Mouse (Mus musculus) liver, embryonic 16.5 days (tissue): ENCODE results near the gene Cers6. TPM values are rescaled to one million over a fixed set of nuclear protein-coding genes. Genes with fewer than 3 reads are reported as not detected.

Experiments used
- ATAC-seq: fragments of 200-750 bp; cut with Nextera tagmentation; 2 replicates; pipeline ENCODE4 v1.8.0; 2017; ENCODE audit warnings: low read depth, mild to moderate bottlenecking, moderate number of reproducible peaks, moderate library complexity
- H3K27ac ChIP-seq: fragments of 300-500 bp; sonication (generic); 2 replicates; pipeline ENCODE4 v1.5.1; 2014; ENCODE audit warnings: mild to moderate bottlenecking, low read length
- H3K27me3 ChIP-seq: fragments of 300-500 bp; sonication (generic); 2 replicates; pipeline ENCODE4 v1.6.1; 2014; ENCODE audit warnings: low read depth, low read length, mixed read lengths; ENCODE audit not compliant: control insufficient read depth, insufficient read depth
- H3K36me3 ChIP-seq: fragments of 300-500 bp; sonication (generic); 2 replicates; pipeline ENCODE4 v1.6.1; 2014; ENCODE audit warnings: mild to moderate bottlenecking; ENCODE audit not compliant: control insufficient read depth, insufficient read depth
- H3K4me1 ChIP-seq: fragments of 300-500 bp; sonication (generic); 2 replicates; pipeline ENCODE4 v1.6.1; 2014; ENCODE audit warnings: low read depth, low read length, mixed read lengths; ENCODE audit not compliant: control insufficient read depth
- H3K4me2 ChIP-seq: fragments of 300-500 bp; sonication (generic); 2 replicates; pipeline ENCODE4 v1.6.1; 2014; ENCODE audit warnings: low read depth, low read length, mixed read lengths
- H3K4me3 ChIP-seq: fragments of 300-500 bp; sonication (generic); 2 replicates; pipeline ENCODE4 v1.5.1; 2014; ENCODE audit warnings: low read depth, mild to moderate bottlenecking, low read length
- H3K9ac ChIP-seq: fragments of 300-500 bp; sonication (generic); 2 replicates; pipeline ENCODE4 v1.6.1; 2014; ENCODE audit warnings: low read depth, low read length
- H3K9me3 ChIP-seq: fragments of 300-500 bp; sonication (generic); replicated peaks from 2 replicates; pipeline ENCODE4 v1.6.1; 2016; ENCODE audit warnings: low read length; ENCODE audit not compliant: control insufficient read depth
- WGBS: fragments of 180-500 bp; shearing (Covaris S2); extraction: QIAGEN DNeasy Blood & Tissue Kit; methylation state at CpG from one replicate; pipeline ENCODE4 v1.1.7; 2014; ENCODE audit not compliant: insufficient replicate concordance; 5-methylcytosine and 5-hydroxymethylcytosine counted together
- polyA plus RNA-seq: library from polyadenylated mRNA; unstranded; fragments of >200 nt; fragmentation: Nextera tagmentation; extraction: Ambion mirVana; gene quantifications from 2 replicates; pipeline ENCODE4 v1.2.1, GENCODE M21; 2015

The Cers6 gene
- polyA plus RNA-seq, 1 experiment from 2014 or later, result 10.7 TPM

- Histone ChIP-seq H3K4me3 (no peak overlapping the region), H3K9me3 (no peaks in the 10 kb centered on the region), H3K27me3 (no peaks in the 10 kb centered on the region), H3K4me1 (no peaks in the 10 kb centered on the region), H3K4me2 (no peak overlapping the region), H3K27ac (no peak overlapping the region), H3K9ac (no peak overlapping the region), H3K36me3 (no peaks in the 10 kb centered on the region)
- 56% methylated on average over 4 of the region's 4 CpGs for WGBS
- ATAC-seq, result 0 out of 2 replicates have a peak, but pooled peaks have one; percentile 16
Measured at GRCm38 (mm10) chr2:69043431-69044118, 182.3 kb downstream of the Cers6 start.

DNA sequence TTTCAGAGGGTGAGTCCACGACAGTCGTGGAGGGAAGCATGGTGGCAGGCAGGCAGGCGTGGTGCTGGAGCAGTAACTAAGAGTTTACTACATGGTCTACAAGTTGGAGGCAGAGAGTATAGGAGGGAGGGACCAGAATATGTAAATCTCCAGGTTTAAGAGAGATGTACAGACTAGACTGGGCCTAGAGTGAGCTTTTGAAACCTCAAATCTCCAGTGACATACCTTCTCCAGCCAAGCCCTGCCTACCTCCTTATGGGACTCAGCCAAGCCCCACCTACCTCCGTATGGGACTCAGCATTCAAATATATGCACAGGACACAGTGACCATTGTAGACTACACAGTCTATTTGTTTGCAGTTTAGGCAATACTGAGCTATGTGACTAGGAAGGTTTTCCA is 184.7 kb downstream of the Cers6 start:
- WGBS, result 67% methylated on average over 4 of the region's 4 CpGs
- H3K9me3 ChIP-seq, result no peaks in the 10 kb centered on the region
- no peaks in the 10 kb centered on the region for H3K27me3 ChIP-seq
- no peak overlapping the region for H3K4me3 ChIP-seq
- no peak overlapping the region for H3K27ac ChIP-seq
- ATAC-seq, result no peak
- H3K9ac ChIP-seq, result no peak overlapping the region
- no peak overlapping the region for H3K4me2 ChIP-seq
- H3K4me1 ChIP-seq, result no peaks in the 10 kb centered on the region
- H3K36me3 ChIP-seq, result no peaks in the 10 kb centered on the region

- 42% methylated on average over 7 of the region's 7 CpGs for WGBS
- no peaks in the 10 kb centered on the region for H3K36me3 ChIP-seq
- H3K27ac ChIP-seq, result no peak overlapping the region
- H3K4me1 ChIP-seq, result no peaks in the 10 kb centered on the region; the same call in 1 of the 2 replicates
- no peaks in the 10 kb centered on the region for H3K9me3 ChIP-seq
- H3K4me2 ChIP-seq, result no peak overlapping the region
- H3K9ac ChIP-seq, result no peak overlapping the region
- no peak for ATAC-seq
- H3K27me3 ChIP-seq, result no peaks in the 10 kb centered on the region
- H3K4me3 ChIP-seq, result no peak overlapping the region
Measured at GRCm38 (mm10) chr2:69047297-69047696, 186.1 kb downstream of the Cers6 start.

- Histone ChIP-seq H3K36me3 (no peaks in the 10 kb centered on the region), H3K9me3 (no peaks in the 10 kb centered on the region), H3K4me1 (no peaks in the 10 kb centered on the region; the same call in 1 of the 2 replicates), H3K27ac (no peak overlapping the region), H3K4me3 (no peak overlapping the region), H3K27me3 (no peaks in the 10 kb centered on the region), H3K9ac (no peak overlapping the region), H3K4me2 (no peak overlapping the region)
- no peak for ATAC-seq
- WGBS, result 80% methylated on average over 3 of the region's 3 CpGs
Measured at GRCm38 (mm10) chr2:69047805-69048204, 186.6 kb downstream of the Cers6 start.

DNA sequence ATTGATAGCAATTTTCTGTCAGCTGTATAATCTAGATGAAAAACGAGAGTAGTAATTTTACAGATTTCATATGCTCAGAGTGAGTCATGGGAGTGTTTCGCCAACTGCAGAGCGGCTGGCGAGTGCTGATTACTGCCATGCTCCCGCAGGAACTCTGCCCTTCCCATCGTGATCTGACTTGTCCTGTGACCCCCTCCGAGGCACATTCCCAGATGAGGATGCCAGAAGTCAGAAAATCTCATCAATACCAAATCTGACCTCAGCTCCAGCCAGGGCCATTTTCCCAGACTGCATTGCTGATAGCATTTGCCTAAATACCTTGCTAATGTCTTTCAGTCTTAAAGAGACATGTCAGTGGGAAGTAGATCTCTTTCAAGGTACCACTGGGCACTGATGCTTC is 187.9 kb downstream of the Cers6 start:
- no peak overlapping the region for H3K27ac ChIP-seq
- WGBS, result 62% methylated on average over 7 of the region's 7 CpGs

DNA sequence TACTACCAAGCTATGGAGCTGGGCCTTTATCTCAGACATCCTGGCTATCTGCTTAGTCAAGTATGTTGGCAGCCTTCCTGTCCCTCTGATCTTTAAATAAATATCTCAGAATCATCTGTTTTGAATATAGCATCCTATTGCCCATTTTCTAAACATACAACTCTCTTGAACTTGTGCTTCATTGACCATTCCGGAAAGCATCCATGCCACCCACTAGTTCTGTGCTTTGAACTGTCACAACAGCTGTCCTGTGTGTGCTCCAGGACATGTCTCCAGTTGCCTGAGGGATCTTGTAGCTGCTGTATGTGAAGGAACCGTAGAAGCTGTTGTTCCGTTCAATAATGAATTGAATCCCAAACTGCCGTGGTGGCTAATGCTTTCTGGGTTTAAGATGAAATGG is 188.9 kb downstream of the Cers6 start:
- no peaks in the 10 kb centered on the region for H3K27me3 ChIP-seq
- H3K9me3 ChIP-seq, result no peaks in the 10 kb centered on the region
- H3K27ac ChIP-seq, result no peak overlapping the region
- WGBS, result 80% methylated on average over 4 of the region's 4 CpGs
- ATAC-seq, result no peak
- H3K4me3 ChIP-seq, result no peak overlapping the region
- no peak overlapping the region for H3K9ac ChIP-seq
- no peaks in the 10 kb centered on the region; the same call in 1 of the 2 replicates for H3K4me1 ChIP-seq
- no peak overlapping the region for H3K4me2 ChIP-seq
- H3K36me3 ChIP-seq, result no peaks in the 10 kb centered on the region

More for the DNA sequence above, 187.9 kb downstream of the Cers6 start:
- Histone ChIP-seq H3K9ac (no peak overlapping the region), H3K36me3 (no peaks in the 10 kb centered on the region), H3K27me3 (no peaks in the 10 kb centered on the region), H3K4me3 (no peak overlapping the region), H3K4me2 (no peak overlapping the region), H3K9me3 (no peaks in the 10 kb centered on the region), H3K4me1 (no peaks in the 10 kb centered on the region; the same call in 1 of the 2 replicates)
- ATAC-seq, result no peak

- H3K9ac ChIP-seq, result no peak overlapping the region
- H3K36me3 ChIP-seq, result no peaks in the 10 kb centered on the region
- H3K4me2 ChIP-seq, result no peak overlapping the region
- WGBS, result 18% methylated on average over 1 of the region's 1 CpGs
- no peak overlapping the region for H3K27ac ChIP-seq
- H3K4me1 ChIP-seq, result no peaks in the 10 kb centered on the region; the same call in 1 of the 2 replicates
- peak; percentile 30; the same call in 1 of the 2 replicates for ATAC-seq
- H3K9me3 ChIP-seq, result no peaks in the 10 kb centered on the region
- H3K4me3 ChIP-seq, result no peak overlapping the region
- H3K27me3 ChIP-seq, result no peaks in the 10 kb centered on the region
Measured at GRCm38 (mm10) chr2:69051596-69051995, 190.4 kb downstream of the Cers6 start.

DNA sequence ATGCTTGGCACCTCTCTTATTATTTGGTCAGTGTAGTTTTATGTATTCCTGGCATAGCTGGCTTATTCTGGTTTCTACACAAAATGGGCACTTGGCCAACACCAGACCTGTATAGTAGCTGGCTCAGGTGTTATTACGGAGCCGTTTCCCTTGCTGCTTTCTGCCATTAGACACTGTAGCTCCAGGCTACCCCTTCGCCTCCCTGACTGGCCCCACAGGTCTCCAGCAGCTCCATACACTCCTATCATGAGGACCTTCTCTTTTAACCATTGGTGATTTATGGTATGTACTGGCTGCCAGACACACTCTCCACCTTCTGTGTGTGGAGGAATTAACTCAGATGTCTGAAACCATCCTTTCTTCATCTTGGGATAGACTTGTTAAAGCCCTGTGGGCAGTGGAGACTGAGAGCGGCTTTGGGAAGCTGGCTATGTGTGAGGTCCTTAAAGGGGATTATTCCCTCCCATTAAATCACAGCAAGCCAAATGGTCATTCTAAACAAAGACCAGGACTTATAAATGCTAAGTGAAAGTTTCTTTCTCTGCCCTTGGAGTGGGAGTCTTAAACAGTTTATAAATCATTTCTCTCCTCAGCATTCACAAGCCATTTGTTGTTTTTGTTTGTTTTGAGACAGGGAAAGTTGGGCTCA is 192.1 kb downstream of the Cers6 start:
- WGBS, result 63% methylated on average over 4 of the region's 4 CpGs
- no peaks in the 10 kb centered on the region for H3K27me3 ChIP-seq
- H3K4me2 ChIP-seq, result no peak overlapping the region
- no peak for ATAC-seq
- H3K9me3 ChIP-seq, result no peaks in the 10 kb centered on the region
- no peaks in the 10 kb centered on the region; the same call in 1 of the 2 replicates for H3K4me1 ChIP-seq
- H3K9ac ChIP-seq, result no peak overlapping the region
- no peak overlapping the region for H3K4me3 ChIP-seq
- H3K27ac ChIP-seq, result no peak overlapping the region
- H3K36me3 ChIP-seq, result no peaks in the 10 kb centered on the region

DNA sequence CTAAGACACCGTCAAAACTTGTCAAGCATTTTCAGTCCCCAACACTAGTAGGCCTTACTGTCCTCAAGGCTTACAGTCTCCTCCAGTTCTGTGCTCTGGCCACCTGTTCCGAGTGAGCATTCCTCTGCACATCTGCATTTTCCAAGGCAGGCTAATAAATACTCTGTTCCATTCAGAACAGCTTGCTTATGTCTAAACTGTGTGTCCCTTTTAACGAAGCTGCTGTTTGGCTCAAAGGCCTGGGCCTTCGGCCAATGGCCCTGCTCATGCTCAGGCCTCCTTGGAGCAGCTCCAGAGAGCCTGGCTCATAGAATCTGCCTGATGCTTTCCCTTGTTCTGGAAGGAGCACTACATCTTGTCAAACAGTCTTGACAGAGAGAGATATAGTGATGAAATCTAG is 193.0 kb downstream of the Cers6 start:
- Histone ChIP-seq H3K9ac (no peak overlapping the region), H3K4me3 (no peak overlapping the region), H3K36me3 (no peaks in the 10 kb centered on the region), H3K27me3 (no peaks in the 10 kb centered on the region), H3K27ac (no peak overlapping the region), H3K9me3 (no peaks in the 10 kb centered on the region), H3K4me1 (no peaks in the 10 kb centered on the region; the same call in 1 of the 2 replicates), H3K4me2 (no peak overlapping the region)
- ATAC-seq, result 0 out of 2 replicates have a peak, but pooled peaks have one; percentile 13
- WGBS, result 53% methylated on average over 4 of the region's 4 CpGs
